Mouse (Mus musculus) G1E-ER4 (cell line): ENCODE data around the gene Asgr2. TPM values are rescaled to one million over a fixed set of nuclear protein-coding genes. Genes with fewer than 3 reads are reported as not detected.

ENCODE experiments used
- GATA1 ChIP-seq: IDR thresholded peaks from one replicate; pipeline ENCODE4 v1.8.0; 2012; ENCODE audit warnings: low read length, inconsistent platforms
- polyA plus RNA-seq: library from polyadenylated mRNA; stranded (reverse); fragments of >175 nt; gene quantifications from 2 replicates; pipeline ENCODE4 v1.2.3, GENCODE M21; 2012

The Asgr2 gene
- not detected in 2 replicates for polyA plus RNA-seq

GRCm38 (mm10) chr11:70091986-70092783 lies at the start of gene Asgr2:
Asgr2 (plus strand) TSS chr11:70092644.
- no peak for TF ChIP-seq GATA1

GRCm38 (mm10) chr11:70043665-70044064 lies 48.8 kb upstream of the Asgr2 start:
- no peak for TF ChIP-seq GATA1

- no peak for TF ChIP-seq GATA1
These were observed 47.0 kb upstream of the Asgr2 start for GRCm38 (mm10) chr11:70045435-70045834.

GRCm38 (mm10) chr11:70049366-70049765 lies 43.1 kb upstream of the Asgr2 start:
- no peak for TF ChIP-seq GATA1

GRCm38 (mm10) chr11:70049816-70050215 lies 42.6 kb upstream of the Asgr2 start:
- TF ChIP-seq GATA1: no peak

GRCm38 (mm10) chr11:70053156-70053555 lies 39.3 kb upstream of the Asgr2 start:
- TF ChIP-seq GATA1: no peak

- TF ChIP-seq GATA1: no peak
These were observed 38.4 kb upstream of the Asgr2 start, which contains the start of gene Asgr1 for GRCm38 (mm10) chr11:70053898-70054570. Asgr1 (plus strand) TSS chr11:70054085.

GRCm38 (mm10) chr11:70055618-70056214 lies 36.7 kb upstream of the Asgr2 start:
- TF ChIP-seq GATA1: no peak

- TF ChIP-seq GATA1: no peak
These were observed 34.6 kb upstream of the Asgr2 start for GRCm38 (mm10) chr11:70057805-70058204.

- TF ChIP-seq GATA1: no peak
These were observed 32.5 kb upstream of the Asgr2 start for GRCm38 (mm10) chr11:70059930-70060329.

- no peak for TF ChIP-seq GATA1
These were observed 29.4 kb upstream of the Asgr2 start for GRCm38 (mm10) chr11:70063053-70063452.

GRCm38 (mm10) chr11:70066701-70067100 lies 25.7 kb upstream of the Asgr2 start:
- no peak for TF ChIP-seq GATA1

- TF ChIP-seq GATA1: no peak
These were observed 24.2 kb upstream of the Asgr2 start for GRCm38 (mm10) chr11:70068245-70068644.

GRCm38 (mm10) chr11:70070057-70070456 lies 22.4 kb upstream of the Asgr2 start:
- no peak for TF ChIP-seq GATA1

- no peak for TF ChIP-seq GATA1
These were observed 17.9 kb upstream of the Asgr2 start for GRCm38 (mm10) chr11:70074379-70075071.

GRCm38 (mm10) chr11:70075581-70075980 lies 16.9 kb upstream of the Asgr2 start:
- peak; percentile 35 for TF ChIP-seq GATA1
